Mouse (Mus musculus) layer of hippocampus, adult 6 months (tissue): Measurements from ENCODE around the gene Jagn1. TPM values are rescaled to one million over a fixed set of nuclear protein-coding genes. Genes with fewer than 3 reads are reported as not detected.

Experiments used
- long read RNA-seq, 2 experiments: library from polyadenylated mRNA; unstranded; transcript quantifications; one replicate each; pipeline ENCODE4 v2.0.0; 2019 to 2020
- microRNA-seq: library from miRNA; unstranded; fragments of <30 nt; microRNA quantifications from one replicate; pipeline ENCODE4 v1.2.0, GENCODE M21; 2020
- polyA plus RNA-seq: library from polyadenylated mRNA; unstranded; fragments of <200 nt; fragmentation: Nextera tagmentation; gene quantifications from 2 replicates; pipeline ENCODE4 v1.2.3, GENCODE M21; 2021

Jagn1 gene
- 85.2 and 90.9 TPM in 2 replicates for polyA plus RNA-seq
- long read RNA-seq, experiment 1, transcript Jagn1-201 (2 exons, 1,201 nt) = major isoform, 87 of 100 reads
- long read RNA-seq, experiment 1, partial matches to known transcripts = 3 of 100 reads
- long read RNA-seq, experiment 1, other reads (novel, unspliced or antisense) = 6 of 100 reads
- long read RNA-seq, experiment 2, transcript Jagn1-201 (2 exons, 1,201 nt) = major isoform, 91 of 95 reads
- long read RNA-seq, experiment 2, partial matches to known transcripts = 0 of 95 reads
- long read RNA-seq, experiment 2, other reads (novel, unspliced or antisense) = 0 of 95 reads

GRCm38 (mm10) chr6:113442442-113443090 is at the start of gene Jagn1:
Jagn1 (plus strand) TSS chr6:113442569.

GRCm38 (mm10) chr6:113419199-113419587 is 23.2 kb upstream of the Jagn1 start, which contains the start of gene Rpusd3:
Rpusd3 (minus strand) TSS chr6:113419340.

GRCm38 (mm10) chr6:113435664-113436205 is 6.6 kb upstream of the Jagn1 start, which contains the start of gene Cidec:
Cidec (minus strand) TSS chr6:113435760.

GRCm38 (mm10) chr6:113457952-113458534 is 15.7 kb downstream of the Jagn1 start, which contains the start of gene Il17re:
Il17re (plus strand) TSS chr6:113458484.

DNA sequence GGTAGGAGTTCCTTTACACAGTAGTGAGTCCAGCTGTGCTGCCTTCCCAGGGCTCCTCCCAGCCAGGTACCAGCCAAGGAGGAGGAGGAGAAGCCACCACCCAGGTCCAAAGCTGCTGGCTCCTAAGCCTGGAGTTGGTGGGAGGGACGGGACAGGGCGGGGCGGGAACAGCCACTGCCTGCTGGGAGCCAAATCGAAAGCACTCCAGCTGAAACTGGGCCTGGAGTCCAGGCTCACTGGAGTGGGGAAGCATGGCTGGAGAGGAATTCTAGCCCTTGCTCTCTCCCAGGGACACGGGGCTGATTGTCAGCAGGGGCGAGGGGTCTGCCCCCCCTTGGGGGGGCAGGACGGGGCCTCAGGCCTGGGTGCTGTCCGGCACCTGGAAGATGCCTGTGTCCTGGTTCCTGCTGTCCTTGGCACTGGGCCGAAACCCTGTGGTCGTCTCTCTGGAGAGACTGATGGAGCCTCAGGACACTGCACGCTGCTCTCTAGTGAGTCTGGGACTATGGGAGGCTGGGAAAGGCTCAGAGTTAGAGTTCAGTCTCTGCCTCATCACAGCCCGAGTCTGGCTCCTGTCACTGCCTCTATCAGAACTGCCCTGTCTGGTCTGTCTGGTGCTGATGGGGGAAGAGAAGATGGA is 29.0 kb downstream of the Jagn1 start, which contains the start of gene Il17rc:
Il17rc (plus strand) TSS at position 131 of the 640 bp plus-strand sequence.

DNA sequence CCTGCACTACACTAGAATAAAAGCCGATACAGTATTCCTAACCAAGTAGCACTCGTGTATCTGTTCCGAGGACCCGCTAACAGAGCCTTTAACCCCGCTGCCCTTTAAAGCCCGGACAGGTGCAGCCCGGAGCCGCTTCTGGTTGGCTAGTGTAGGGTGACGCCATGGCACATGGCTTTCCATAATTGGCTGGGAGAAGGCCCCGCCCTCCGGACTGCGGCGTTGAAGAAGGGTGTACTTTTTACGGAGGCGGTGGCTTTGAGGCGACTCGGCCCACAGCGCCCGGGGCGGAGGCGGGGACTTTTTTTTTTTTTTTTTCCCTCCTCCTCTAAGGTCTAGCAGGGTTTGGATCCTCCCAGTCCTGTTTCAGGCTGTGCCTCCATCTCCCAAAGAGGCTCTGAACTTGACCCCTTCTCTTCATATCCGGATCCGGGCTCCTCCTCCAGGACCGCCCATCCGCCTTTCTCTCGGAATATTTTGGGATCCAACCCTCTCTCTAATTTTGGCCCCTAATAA is 40.8 kb downstream of the Jagn1 start, which contains the start of gene Creld1:
Creld1 (plus strand) TSS at position 198 of the 516 bp plus-strand sequence.

Small RNA genes within 50 kb of the gene (microRNA-seq; reads per million reads assigned to microRNA genes)
- gene Gm24387 = not detected

Other genes with a start within 250 kb of the Jagn1 start
- 12.4 and 13.0 TPM in 2 replicates for gene Lhfpl4, start 247.2 kb upstream of the Jagn1 start, polyA plus RNA-seq
- 12.2 and 14.1 TPM in 2 replicates for gene Mtmr14, start 204.7 kb upstream of the Jagn1 start, polyA plus RNA-seq
- 13.9 and 15.3 TPM in 2 replicates for gene Cpne9, start 160.3 kb upstream of the Jagn1 start, polyA plus RNA-seq
- 4.3 and 5.1 TPM in 2 replicates for gene Brpf1, start 135.4 kb upstream of the Jagn1 start, polyA plus RNA-seq
- gene Ogg1, start 115.6 kb upstream of the Jagn1 start, polyA plus RNA-seq = 3.2 and 3.5 TPM in 2 replicates
- gene Camk1, start 98.6 kb upstream of the Jagn1 start, polyA plus RNA-seq = 69.5 and 70.8 TPM in 2 replicates
- gene Tada3, start 64.7 kb upstream of the Jagn1 start, polyA plus RNA-seq = 17.7 and 21.4 TPM in 2 replicates
- 419 and 427 TPM in 2 replicates for gene Arpc4, start 64.5 kb upstream of the Jagn1 start, polyA plus RNA-seq
- gene Ttll3, start 53.3 kb upstream of the Jagn1 start, polyA plus RNA-seq = 3.6 and 4.0 TPM in 2 replicates
- gene Rpusd3, start 23.2 kb upstream of the Jagn1 start, polyA plus RNA-seq = 23.8 and 27.5 TPM in 2 replicates
- gene Cidec, start 6.8 kb upstream of the Jagn1 start, polyA plus RNA-seq = 0.20 TPM in 1 of 2 replicates, not detected in the other
- gene Il17re, start 15.9 kb downstream of the Jagn1 start, polyA plus RNA-seq = 0.20 and 2.7 TPM in 2 replicates
- gene Il17rc, start 28.9 kb downstream of the Jagn1 start, polyA plus RNA-seq = 5.7 and 5.8 TPM in 2 replicates
- 79.6 and 80.0 TPM in 2 replicates for gene Creld1, start 40.7 kb downstream of the Jagn1 start, polyA plus RNA-seq
- 20.0 and 25.5 TPM in 2 replicates for gene Prrt3, start 59.4 kb downstream of the Jagn1 start, polyA plus RNA-seq
- 95.3 and 96.8 TPM in 2 replicates for gene Emc3, start 89.1 kb downstream of the Jagn1 start, polyA plus RNA-seq
- gene Fancd2, start 89.1 kb downstream of the Jagn1 start, polyA plus RNA-seq = 1.3 and 1.9 TPM in 2 replicates
- 0.35 and 0.69 TPM in 2 replicates for gene Fancd2os, start 158.1 kb downstream of the Jagn1 start, polyA plus RNA-seq
- gene Brk1, start 162.2 kb downstream of the Jagn1 start, polyA plus RNA-seq = 214 and 247 TPM in 2 replicates
- 41.5 and 43.3 TPM in 2 replicates for gene Vhl, start 181.4 kb downstream of the Jagn1 start, polyA plus RNA-seq
- gene Irak2, start 195.9 kb downstream of the Jagn1 start, polyA plus RNA-seq = 14.3 and 15.4 TPM in 2 replicates